Comparison of ENCODE assay signal across 22 mouse cellular contexts in the genomic region with DNA sequence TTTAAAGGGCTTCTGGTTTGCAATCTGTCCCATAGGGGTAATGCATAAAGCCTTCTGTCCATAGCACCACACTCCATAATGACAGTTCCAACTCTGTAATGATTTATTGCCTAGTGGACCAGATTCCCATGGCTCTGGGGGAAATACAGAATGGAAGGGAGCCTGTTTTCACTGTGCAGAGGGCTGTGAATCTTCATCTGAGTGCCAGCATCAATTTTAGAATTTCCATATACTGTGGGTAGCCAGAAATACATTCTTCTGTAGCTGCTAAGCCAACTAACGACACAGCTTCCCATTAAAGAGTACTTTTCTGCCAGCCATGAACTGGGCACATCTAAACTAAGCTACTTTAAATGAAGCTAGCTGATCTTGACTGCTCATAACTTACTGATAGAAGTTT.
DNase-seq lines count a peak whose midpoint lies in the region; ATAC-seq lines count a peak whose summit lies in the region.
"Had no signal": no experiment of that assay in that cellular context is flagged by ENCODE, and none has a peak within 500 bp of the region (broad histone marks: within the 10 kb centered on the region; RNA-seq: fewer than 3 reads in every experiment).

No protein-coding gene starts in this region.

- no peaks in the 10 kb centered on the region for H3K9me3 ChIP-seq in forebrain, embryonic 13.5 days (replicated peaks)
- no peaks in the 10 kb centered on the region for H3K9me3 ChIP-seq in forebrain, embryonic 10.5 days
- H3K9me3 ChIP-seq: embryonic facial prominence, embryonic 10.5 days; G1E; heart, embryonic 10.5 days; hindbrain, embryonic 13.5 days had no signal

- no peaks in the 10 kb centered on the region for H3K36me3 ChIP-seq in forebrain, embryonic 13.5 days (ENCODE audit: poor library complexity, severe bottlenecking)
- no peaks in the 10 kb centered on the region for H3K36me3 ChIP-seq in forebrain, embryonic 10.5 days (replicated peaks)
- H3K36me3 ChIP-seq: embryonic facial prominence, embryonic 10.5 days; G1E; heart, embryonic 10.5 days; hindbrain, embryonic 13.5 days had no signal

- no peak for DNase-seq in forebrain, embryonic 10.5 days (ENCODE audit: extremely low spot score, low spot score)
- DNase-seq in frontal cortex, postnatal 14 days (ENCODE audit: low spot score in 2 of 2): no peak
- peak; percentile 19 to 33 for DNase-seq in right cerebral cortex, postnatal 10 days (ENCODE audit: low spot score in 2 of 2)
- no peak for DNase-seq in right cerebral cortex, adult 18-20 months
- DNase-seq in embryo, embryonic 11 days: no peak
- DNase-seq: adrenal gland, adult 8-10 months; adrenal gland, postnatal 36 days; B cell, adult 2 months; cerebellum, adult 18-20 months; cerebellum, adult 9-11 months; cerebellum, postnatal 36 days; heart, adult 18-20 months; heart, postnatal 10 days; kidney, adult 2 months had no signal

- H3K4me3 ChIP-seq in forebrain, embryonic 13.5 days: no peak overlapping the region
- no peak overlapping the region for H3K4me3 ChIP-seq in forebrain, embryonic 10.5 days
- H3K4me3 ChIP-seq: embryonic facial prominence, embryonic 10.5 days; heart, embryonic 10.5 days; hindbrain, embryonic 13.5 days had no signal

- H3K27ac ChIP-seq in forebrain, embryonic 13.5 days: no peak overlapping the region
- no peak overlapping the region for H3K27ac ChIP-seq in forebrain, embryonic 10.5 days
- H3K27ac ChIP-seq: embryonic facial prominence, embryonic 10.5 days; heart, embryonic 10.5 days; hindbrain, embryonic 13.5 days had no signal

- H3K4me2 ChIP-seq in forebrain, embryonic 13.5 days: no peak overlapping the region
- H3K4me2 ChIP-seq: hindbrain, embryonic 13.5 days had no signal

- WGBS in forebrain, embryonic 13.5 days: 68% methylated on average over 1 of the region's 1 CpGs
- 88% methylated on average over 1 of the region's 1 CpGs for WGBS in forebrain, embryonic 10.5 days

- peak; percentile 24; the same call in 1 of the 2 replicates for ATAC-seq in forebrain, embryonic 13.5 days
- peak; percentile 73 for ATAC-seq in frontal cortex, adult (ENCODE audit: low TSS enrichment)
- ATAC-seq: CD4-positive, CD25-positive, alpha-beta regulatory T cell, adult 4 months; intestine, embryonic 16.5 days had no signal

- no peak overlapping the region for H3K9ac ChIP-seq in forebrain, embryonic 13.5 days
- H3K9ac ChIP-seq: hindbrain, embryonic 13.5 days had no signal

- H3K27me3 ChIP-seq in forebrain, embryonic 13.5 days: no peaks in the 10 kb centered on the region
- no peaks in the 10 kb centered on the region for H3K27me3 ChIP-seq in forebrain, embryonic 10.5 days (ENCODE audit: poor library complexity, severe bottlenecking)
- H3K27me3 ChIP-seq: hindbrain, embryonic 13.5 days had no signal

- no peaks in the 10 kb centered on the region for H3K4me1 ChIP-seq in forebrain, embryonic 13.5 days
- no peaks in the 10 kb centered on the region for H3K4me1 ChIP-seq in forebrain, embryonic 10.5 days
- H3K4me1 ChIP-seq: embryonic facial prominence, embryonic 10.5 days; heart, embryonic 10.5 days; hindbrain, embryonic 13.5 days had no signal

Comparison
In these comparisons a context has a peak if more than half of its experiments do, and no peak if none do; other contexts are left out.
1. DNase-seq: peak in right cerebral cortex, postnatal 10 days (2 of 2); none in forebrain, embryonic 10.5 days (single experiment), frontal cortex, postnatal 14 days (0 of 2), right cerebral cortex, adult 18-20 months (single experiment) and embryo, embryonic 11 days (single experiment).